In the genomic region with DNA sequence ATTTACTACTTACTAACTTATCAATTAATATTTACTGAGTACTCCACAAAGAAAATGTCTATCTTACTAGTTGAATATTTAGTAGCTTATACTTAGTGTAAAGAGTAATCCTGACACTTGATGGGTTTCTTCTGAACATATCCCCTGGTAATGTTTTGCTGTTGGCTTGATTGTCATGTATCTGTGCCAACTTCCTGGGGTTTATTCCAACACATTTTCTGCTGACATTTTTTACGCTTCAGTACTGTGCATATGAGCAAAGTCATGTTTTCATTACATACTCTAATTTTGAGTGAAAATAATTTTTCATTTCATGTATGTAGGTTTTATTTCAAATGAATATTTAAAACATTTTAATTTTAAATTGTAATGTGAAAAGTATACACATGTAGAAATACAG, we compare ENCODE assay signal across 22 mouse cellular contexts. TPM values are rescaled to one million over a fixed set of nuclear protein-coding genes. Genes with fewer than 3 reads are reported as not detected.
"Had no signal": no experiment of that assay in that cellular context is flagged by ENCODE, and none has a peak within 500 bp of the region (broad histone marks: within the 10 kb centered on the region; RNA-seq: fewer than 3 reads in every experiment).

No protein-coding gene starts in this region.

- H3K36me3 ChIP-seq: limb, embryonic 10.5 days; stomach, embryonic 15.5 days had no signal

- H3K4me3 ChIP-seq: left cerebral cortex, adult 2 months; limb, embryonic 10.5 days; megakaryocyte, embryonic 14.5 days; stomach, embryonic 15.5 days had no signal

- DNase-seq: kidney, adult 8-10 months; kidney, postnatal 25 days; lung, adult 18-20 months; lung, postnatal 10 days; right cerebral cortex, postnatal 14 days; thymus, adult 2 months; thymus, postnatal 25 days had no signal

- H3K27ac ChIP-seq: left cerebral cortex, adult 2 months; limb, embryonic 10.5 days; macrophage; stomach, embryonic 15.5 days had no signal

- H3K9me3 ChIP-seq: limb, embryonic 10.5 days; megakaryocyte, embryonic 14.5 days; stomach, embryonic 15.5 days had no signal

- ATAC-seq: midbrain, embryonic 16.5 days had no signal

- H3K27me3 ChIP-seq: megakaryocyte, embryonic 14.5 days; stomach, embryonic 15.5 days had no signal

- H3K4me1 ChIP-seq: limb, embryonic 10.5 days; stomach, embryonic 15.5 days had no signal

- H3K9ac ChIP-seq: stomach, embryonic 15.5 days had no signal

- H3K4me2 ChIP-seq: midbrain, embryonic 11.5 days; stomach, embryonic 15.5 days had no signal

RNA-seq across cellular contexts. Expression of a gene that starts 12.3 kb away (rescaled TPM):
- total RNA-seq: layer of hippocampus, postnatal 25 days; left cerebral cortex, adult 2 months; left cerebral cortex, postnatal 14 days had no signal
- polyA plus RNA-seq: kidney, embryonic 16.5 days; limb, embryonic 10.5 days; limb, embryonic 14.5 days; midbrain, embryonic 11.5 days; midbrain, embryonic 16.5 days; neural tube, embryonic 14.5 days; spleen, adult 2 months; stomach, embryonic 15.5 days; testis, adult 2 months; thymus, adult 2 months; urinary bladder, adult 2 months had no signal

RNA-seq across cellular contexts. Expression of a gene that starts 23.1 kb away (rescaled TPM):
- total RNA-seq: layer of hippocampus, postnatal 25 days; left cerebral cortex, adult 2 months; left cerebral cortex, postnatal 14 days had no signal
- polyA plus RNA-seq: kidney, embryonic 16.5 days; limb, embryonic 10.5 days; limb, embryonic 14.5 days; macrophage; midbrain, embryonic 11.5 days; midbrain, embryonic 16.5 days; neural tube, embryonic 14.5 days; spleen, adult 2 months; stomach, embryonic 15.5 days; testis, adult 2 months; thymus, adult 2 months; urinary bladder, adult 2 months had no signal

RNA-seq across cellular contexts. Expression of a gene that starts 36.7 kb away (rescaled TPM):
- total RNA-seq: layer of hippocampus, postnatal 25 days; left cerebral cortex, adult 2 months; left cerebral cortex, postnatal 14 days had no signal
- polyA plus RNA-seq: kidney, embryonic 16.5 days; limb, embryonic 10.5 days; limb, embryonic 14.5 days; macrophage; midbrain, embryonic 11.5 days; midbrain, embryonic 16.5 days; neural tube, embryonic 14.5 days; spleen, adult 2 months; stomach, embryonic 15.5 days; testis, adult 2 months; thymus, adult 2 months; urinary bladder, adult 2 months had no signal

RNA-seq across cellular contexts. Expression of a gene that starts 57.3 kb away (rescaled TPM):
- total RNA-seq: layer of hippocampus, postnatal 25 days; left cerebral cortex, adult 2 months; left cerebral cortex, postnatal 14 days had no signal
- polyA plus RNA-seq: kidney, embryonic 16.5 days; limb, embryonic 10.5 days; limb, embryonic 14.5 days; macrophage; midbrain, embryonic 11.5 days; midbrain, embryonic 16.5 days; neural tube, embryonic 14.5 days; spleen, adult 2 months; stomach, embryonic 15.5 days; testis, adult 2 months; thymus, adult 2 months; urinary bladder, adult 2 months had no signal
